Mouse (Mus musculus) adrenal gland, postnatal 4 days (tissue): ENCODE measurements around the gene Dtx3. TPM values are rescaled to one million over a fixed set of nuclear protein-coding genes. Genes with fewer than 3 reads are reported as not detected.
A peak's percentile ranks its signal among the peaks of the same experiment; 100 is the strongest.

ENCODE experiments used
- DNase-seq, 2 experiments: peaks; one replicate each; pipeline ENCODE4 v3.0.0; 2021 to 2022; ENCODE audit warnings: low spot score in 2 of 2, mixed read lengths in 2 of 2
- long read RNA-seq, 2 experiments: library from polyadenylated mRNA; stranded (forward); transcript quantifications; one replicate each; pipeline ENCODE4 v2.0.0; 2021
- total RNA-seq, 2 experiments: library from RNA; stranded (reverse); gene quantifications; 2 replicates each; pipeline ENCODE4 v1.2.3; 2021

The Dtx3 gene
- 100 to 1,000 TPM; 111 to 126 TPM for total RNA-seq
- long read RNA-seq, experiment 1, transcript Dtx3-202 (5 exons, 1,994 nt), result minor isoform, 20 of 98 reads
- long read RNA-seq, experiment 1, transcript Dtx3-201 (6 exons, 1,944 nt), result major isoform, 33 of 98 reads
- long read RNA-seq, experiment 1, partial matches to known transcripts, result 28 of 98 reads
- long read RNA-seq, experiment 1, other reads (novel, unspliced or antisense), result 16 of 98 reads
- long read RNA-seq, experiment 2, transcript Dtx3-202 (5 exons, 1,994 nt), result minor isoform, 22 of 124 reads
- long read RNA-seq, experiment 2, transcript Dtx3-201 (6 exons, 1,944 nt), result major isoform, 48 of 124 reads
- long read RNA-seq, experiment 2, partial matches to known transcripts, result 28 of 124 reads
- long read RNA-seq, experiment 2, other reads (novel, unspliced or antisense), result 22 of 124 reads

DNA sequence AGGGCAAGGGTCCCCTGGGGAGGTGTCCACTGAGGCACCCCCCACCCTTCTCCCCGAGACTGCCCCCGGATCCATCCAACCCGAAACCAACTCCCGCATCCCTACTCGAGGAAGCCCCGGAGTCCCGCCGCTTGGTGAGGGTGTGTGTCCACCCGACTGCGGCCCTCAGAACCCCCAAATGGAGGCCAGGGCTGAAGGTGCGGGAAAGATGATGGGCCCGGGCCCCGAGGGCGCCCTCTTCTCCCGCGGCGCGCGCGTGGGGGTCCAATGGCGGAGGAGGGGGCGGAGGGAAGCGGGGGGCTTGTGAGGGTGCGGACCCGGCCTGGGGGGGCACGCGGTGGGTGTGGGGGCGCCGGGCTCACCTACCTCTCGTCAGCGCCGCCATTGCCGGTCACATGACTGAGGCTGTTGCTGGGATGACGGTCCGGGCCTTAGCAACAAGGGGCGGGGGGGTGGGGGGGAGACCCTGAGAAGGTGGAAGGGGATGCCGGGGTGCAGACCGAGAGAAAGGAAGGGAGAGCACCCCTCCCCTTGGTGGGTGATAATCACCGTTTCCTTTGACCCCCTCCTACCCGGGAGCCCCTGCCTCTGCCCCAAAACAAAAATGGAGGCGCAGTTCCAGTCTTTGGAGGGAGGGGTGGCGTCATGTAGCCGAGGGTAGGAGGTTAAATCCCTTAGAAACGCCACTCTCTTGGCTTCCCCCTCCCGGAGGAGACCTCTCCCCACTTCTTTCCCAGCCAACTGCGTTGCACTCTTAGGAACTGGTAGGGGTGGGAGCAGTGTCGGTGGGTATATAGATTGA is at the start of gene Dtx3:
TSS of gene Dtx3 (minus strand) at position 401 of the 802 bp plus-strand sequence.
- DNase-seq, result no peak

- no peak for DNase-seq
Measured at GRCm38 (mm10) chr10:127238241-127238824, 42.8 kb upstream of the Dtx3 start.

GRCm38 (mm10) chr10:127236541-127236940 is 41.0 kb upstream of the Dtx3 start:
- DNase-seq, result no peak

GRCm38 (mm10) chr10:127233141-127233540 is 37.6 kb upstream of the Dtx3 start:
- DNase-seq, result no peak

DNA sequence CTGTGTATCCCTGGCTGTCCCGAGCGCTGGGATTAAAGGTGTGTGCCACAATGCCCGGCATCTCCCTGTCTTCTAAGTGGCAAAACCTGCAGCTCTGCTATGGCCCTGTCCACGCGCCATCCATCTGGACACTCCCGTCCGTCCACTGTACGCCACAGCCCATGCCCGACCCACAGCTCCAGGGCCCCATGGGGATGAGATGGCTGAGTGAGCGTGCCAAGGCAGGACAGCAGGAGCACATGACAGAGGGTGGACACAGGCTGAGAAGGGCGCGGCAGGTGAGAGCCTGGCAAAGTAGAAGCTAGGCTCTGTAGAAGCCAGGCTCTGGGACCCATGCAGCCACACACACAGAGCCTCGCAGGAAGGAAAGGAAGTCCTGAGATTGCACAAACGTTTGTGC is 36.2 kb upstream of the Dtx3 start:
- DNase-seq, result no peak

- no peak for DNase-seq
Measured at GRCm38 (mm10) chr10:127230693-127231092, 35.2 kb upstream of the Dtx3 start.

DNA sequence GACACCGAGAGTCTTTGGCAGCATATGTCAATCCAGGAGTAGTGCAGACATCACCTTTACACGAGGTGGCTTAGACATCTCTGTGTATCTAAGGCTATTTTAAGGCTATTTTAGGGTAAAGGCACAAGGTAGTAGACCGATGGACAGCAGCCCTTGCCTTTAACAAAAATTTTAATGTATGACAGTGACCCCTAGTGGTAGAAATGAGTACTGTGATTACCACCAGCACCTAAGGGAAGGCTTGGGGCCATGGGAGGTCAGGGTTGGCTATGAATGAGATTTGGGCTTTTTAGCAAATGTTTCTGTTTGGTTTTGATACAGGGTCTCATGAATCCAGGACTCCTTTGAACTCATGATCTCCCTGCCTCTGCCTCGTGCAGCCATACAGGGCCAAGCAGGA is 33.4 kb upstream of the Dtx3 start:
- DNase-seq, result no peak

- DNase-seq, result no peak
Measured at GRCm38 (mm10) chr10:127227163-127227562, 31.6 kb upstream of the Dtx3 start.

DNA sequence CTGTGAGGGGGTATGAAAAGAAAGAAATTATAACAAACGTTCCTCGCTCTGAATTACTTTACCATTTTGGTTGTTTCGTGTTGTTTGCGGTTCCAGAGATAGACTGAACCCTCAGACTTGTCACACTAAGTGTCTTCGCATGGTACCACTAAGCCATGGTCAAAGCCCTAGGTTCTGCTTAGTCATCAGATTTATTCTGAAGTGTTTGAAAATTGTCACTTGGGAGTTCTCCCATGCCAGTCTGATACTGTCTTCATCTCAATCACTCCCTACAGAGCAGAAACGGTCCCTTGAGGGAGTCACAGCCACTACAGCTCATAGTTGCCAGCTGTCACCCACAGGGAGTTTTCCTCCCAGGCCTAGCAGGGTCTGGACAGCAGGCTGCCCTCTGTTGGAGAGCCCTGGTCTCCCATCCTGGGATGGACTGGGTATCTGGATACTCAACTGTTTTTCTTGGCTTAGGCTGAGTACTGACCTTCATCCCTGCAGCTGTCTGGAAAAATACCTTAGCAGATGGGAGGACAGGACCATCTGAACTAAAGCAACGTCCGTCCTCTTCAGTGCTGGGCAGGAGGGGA is 30.9 kb upstream of the Dtx3 start:
- no peak for DNase-seq

- no peak for DNase-seq
Measured at GRCm38 (mm10) chr10:127225732-127226131, 30.2 kb upstream of the Dtx3 start.

- no peak for DNase-seq
Measured at GRCm38 (mm10) chr10:127225213-127225612, 29.7 kb upstream of the Dtx3 start.

GRCm38 (mm10) chr10:127218339-127218738 is 22.8 kb upstream of the Dtx3 start:
- no peak for DNase-seq

DNA sequence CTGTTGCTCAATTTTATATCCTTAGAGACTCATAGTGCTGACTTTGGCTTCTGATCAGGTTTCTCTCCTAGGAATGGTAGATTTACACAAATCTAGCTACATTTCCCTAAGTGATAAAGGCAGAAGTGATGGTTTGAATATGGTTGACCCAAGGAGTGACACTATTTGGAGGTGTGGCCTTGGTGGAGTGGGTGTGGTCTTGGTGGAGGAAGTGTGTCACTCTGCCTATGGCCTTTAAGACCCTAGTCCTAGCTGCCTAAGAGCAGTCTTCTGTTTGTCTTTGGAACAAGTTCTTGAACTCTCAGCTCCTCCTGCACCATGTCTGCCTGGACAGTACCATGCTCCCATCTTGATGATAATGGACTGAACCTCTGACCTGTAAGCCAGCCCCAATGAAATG is 21.6 kb upstream of the Dtx3 start:
- DNase-seq, result no peak

- DNase-seq, result no peak
Measured at GRCm38 (mm10) chr10:127216456-127216855, 20.9 kb upstream of the Dtx3 start.

GRCm38 (mm10) chr10:127214422-127214803 is 18.9 kb upstream of the Dtx3 start:
- no peak for DNase-seq

DNA sequence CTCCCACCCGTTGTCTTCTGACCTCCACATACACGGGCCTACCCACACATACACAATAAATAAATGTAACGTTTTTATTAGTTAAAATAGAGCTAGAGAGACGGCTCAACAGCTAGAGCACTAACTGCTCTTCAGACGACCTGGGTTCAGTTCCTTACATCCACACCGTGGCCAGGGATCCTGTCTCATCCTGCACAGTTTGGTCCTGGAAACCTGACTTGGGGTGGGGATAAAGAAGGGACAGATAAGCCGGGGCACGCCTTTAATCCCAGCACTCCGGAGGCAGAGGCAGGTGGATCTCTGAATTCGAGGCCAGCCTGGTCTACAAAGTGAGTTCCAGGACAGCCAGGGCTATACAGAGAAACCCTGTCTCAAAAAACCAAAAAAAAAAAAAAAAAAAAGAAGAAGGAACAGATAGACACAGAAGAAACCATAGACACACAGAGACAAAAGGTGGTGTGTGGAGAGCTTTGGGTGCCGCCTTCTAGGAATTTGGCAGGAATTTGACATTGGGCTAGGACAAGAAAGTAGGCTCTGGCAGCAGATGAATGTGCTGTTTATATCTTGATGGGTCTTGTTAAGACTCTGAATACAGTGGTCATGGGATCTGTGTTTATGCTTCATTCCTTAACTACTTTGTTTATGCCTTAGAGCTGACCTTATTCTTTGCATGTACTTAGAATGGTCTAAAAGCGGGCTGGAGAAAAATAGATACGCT is 18.3 kb upstream of the Dtx3 start:
- DNase-seq, result no peak

- DNase-seq, result no peak
Measured at GRCm38 (mm10) chr10:127213272-127213671, 17.7 kb upstream of the Dtx3 start.

DNA sequence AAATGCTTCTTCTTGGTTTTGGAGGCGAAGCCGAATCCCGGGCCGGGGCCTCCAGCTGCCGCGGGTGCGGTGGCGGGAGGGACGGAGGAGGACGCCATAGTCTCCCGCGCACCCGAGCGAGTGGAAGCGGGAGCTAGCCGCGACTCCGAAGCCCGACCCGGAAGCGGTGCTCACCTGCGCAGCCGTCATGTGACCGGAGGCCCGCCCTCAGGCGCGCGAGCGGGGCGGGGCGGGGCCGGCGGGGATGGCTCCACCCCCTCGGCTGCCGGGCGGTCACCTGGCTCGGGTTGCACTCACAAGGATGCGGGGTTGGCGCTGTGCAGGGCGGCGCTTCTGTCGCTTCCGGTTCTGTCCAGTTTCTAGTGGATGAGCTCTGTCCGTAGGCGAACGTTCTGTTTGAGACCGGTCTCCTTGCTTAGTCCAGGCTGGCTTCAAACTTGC is 15.9 kb upstream of the Dtx3 start, which contains the start of gene Pip4k2c:
TSS of gene Pip4k2c (minus strand) at position 172 of the 441 bp plus-strand sequence.
- DNase-seq, result peak; percentile 77 to 83

GRCm38 (mm10) chr10:127210961-127211405 is 15.5 kb upstream of the Dtx3 start:
- no peak for DNase-seq

DNA sequence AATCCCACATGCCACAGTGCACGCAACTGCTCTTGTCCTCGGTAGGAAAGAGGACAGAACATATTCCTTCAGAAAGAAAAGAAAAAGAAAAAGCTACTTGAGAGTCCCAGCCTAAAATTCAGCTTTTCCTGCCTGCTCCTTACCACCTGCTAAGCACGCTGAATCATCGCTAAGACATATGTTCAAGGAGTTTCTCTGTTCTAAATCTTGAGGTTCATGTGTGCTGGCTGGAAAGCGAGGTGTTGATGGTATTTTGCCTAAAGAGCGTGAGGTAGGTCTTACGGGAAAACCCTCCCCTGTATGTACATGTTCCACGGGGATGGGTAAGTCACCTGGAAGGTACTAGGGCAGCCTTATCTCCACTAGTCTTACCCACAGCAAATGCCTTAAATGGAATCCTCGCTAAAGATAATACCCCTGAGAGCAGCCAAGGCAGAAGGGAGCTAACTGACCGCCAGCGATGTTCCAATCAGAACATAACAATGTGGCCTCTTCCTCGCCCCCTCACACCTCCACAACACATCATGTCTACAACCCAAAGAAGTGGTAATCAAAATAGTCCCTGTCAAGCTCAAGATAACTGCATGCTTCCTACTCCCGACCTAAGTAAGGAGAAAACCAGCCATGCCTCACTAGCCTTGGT is 14.5 kb upstream of the Dtx3 start:
- no peak for DNase-seq
